Mouse (Mus musculus): ENCODE measurements around the gene Ushbp1. TPM values are rescaled to one million over a fixed set of nuclear protein-coding genes. Genes with fewer than 3 reads are reported as not detected.
"Not testable (repeated sequence)": the region's sequence is repeated elsewhere in the genome, so short reads cannot be mapped to it uniquely, and the experiment has no call there.

Gene Ushbp1
- total RNA-seq (2014; fragmentation: Nextera tagmentation) (not detected in 2 replicates), total RNA-seq (2017) (not detected in 2 replicates)

DNA sequence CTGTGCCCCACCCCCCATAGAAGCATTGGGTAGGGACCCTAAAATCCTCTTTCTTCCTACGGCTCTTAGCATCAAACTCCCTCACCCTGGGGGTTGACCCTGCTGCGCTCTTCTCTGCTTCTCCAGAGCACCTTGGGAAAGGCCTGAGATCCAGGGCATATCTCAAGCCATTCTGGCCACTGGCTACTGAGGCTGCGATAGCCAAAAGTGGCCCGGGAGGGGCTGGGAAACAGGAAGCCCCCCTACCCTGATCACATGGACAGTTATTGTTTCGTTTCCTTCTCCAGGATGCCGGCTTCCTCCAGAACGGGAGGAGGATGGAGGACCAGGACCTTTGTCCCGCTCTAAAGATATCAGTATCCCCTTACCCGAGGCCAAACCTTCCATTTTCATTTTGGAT is at the start of gene Ushbp1:
Gene Ushbp1, minus strand, starts transcription at position 174 of the 400 bp plus-strand sequence.
- no peak for ATAC-seq (replicated peaks; ENCODE audit: poor library complexity, severe bottlenecking)

DNA sequence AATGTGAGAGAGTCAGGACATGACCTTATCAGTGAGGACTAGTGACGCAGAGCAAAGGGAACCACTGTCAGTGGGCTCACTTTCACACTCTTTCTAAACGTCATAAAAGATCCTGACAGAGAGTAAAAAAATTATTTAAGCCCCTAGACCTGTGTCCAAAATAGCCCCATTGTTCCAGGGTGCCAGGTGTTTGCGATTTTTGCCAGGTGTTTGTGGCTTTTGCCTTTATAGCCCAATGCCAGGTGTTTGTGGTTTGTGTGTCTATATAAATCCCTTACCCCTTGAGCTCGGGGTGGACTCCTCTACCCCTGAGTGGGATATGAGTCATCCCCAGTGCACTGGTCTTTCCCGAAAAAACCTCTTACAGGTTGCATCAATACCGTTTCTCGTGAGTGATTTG is 49.5 kb upstream of the Ushbp1 start:
- ATAC-seq (replicated peaks; ENCODE audit: poor library complexity, severe bottlenecking): no peak

DNA sequence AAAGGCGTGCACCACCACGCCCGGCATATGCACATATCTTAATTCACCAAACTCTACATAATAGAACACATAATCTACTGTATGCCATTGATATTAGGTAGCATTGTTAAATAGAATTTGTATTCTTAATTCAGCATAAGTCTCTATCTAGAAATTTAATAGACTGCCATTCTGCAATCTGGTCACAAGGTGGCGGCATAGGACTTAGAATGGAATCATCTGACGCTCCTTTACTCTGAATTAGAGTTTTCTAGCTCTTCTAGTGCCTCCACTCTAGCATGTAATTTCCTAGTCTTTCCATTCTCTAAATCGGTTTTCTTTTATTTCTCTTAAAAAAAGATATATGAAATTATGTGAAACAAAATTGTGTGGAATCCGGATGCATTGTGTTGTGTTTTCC is 45.8 kb upstream of the Ushbp1 start:
- ATAC-seq (replicated peaks; ENCODE audit: poor library complexity, severe bottlenecking): peak; percentile 84

DNA sequence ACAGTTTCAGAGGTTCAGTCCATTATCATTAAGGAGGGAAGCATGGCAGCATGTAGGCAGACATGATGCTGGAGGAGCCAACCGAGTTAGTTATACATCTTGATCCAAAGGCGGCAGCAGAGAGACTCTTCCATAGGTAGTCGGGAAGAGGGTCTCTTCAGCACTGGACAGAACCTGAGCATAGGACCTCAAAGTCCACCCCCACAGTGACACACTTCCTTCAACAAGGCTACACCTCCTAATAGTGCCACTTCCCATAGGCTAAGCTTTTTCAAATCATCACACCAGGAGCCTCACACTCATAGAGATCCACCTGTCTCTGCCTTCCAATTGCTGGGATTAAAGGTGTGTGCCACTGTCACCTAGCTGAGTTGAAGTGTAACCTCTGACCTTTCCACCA is 41.4 kb upstream of the Ushbp1 start:
- ATAC-seq (replicated peaks; ENCODE audit: poor library complexity, severe bottlenecking): no peak

DNA sequence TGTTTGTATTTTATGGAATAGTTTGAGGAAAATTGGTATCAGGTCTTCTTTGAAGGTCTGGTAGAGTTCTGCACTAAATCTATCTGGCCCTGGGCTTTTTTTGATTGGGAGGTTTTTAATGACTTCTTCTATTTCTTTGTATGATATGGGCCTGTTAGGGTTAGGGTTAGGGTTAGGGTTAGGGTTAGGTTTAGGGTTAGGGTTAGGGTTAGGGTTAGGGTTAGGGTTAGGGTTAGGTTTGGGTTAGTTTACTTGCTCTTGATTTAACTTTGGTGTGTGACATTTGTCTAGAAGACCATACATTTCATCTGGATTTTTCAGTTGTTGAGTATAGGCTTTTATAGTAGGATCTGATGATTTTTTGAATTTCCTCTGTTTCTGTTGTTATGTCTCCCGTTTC is 37.3 kb upstream of the Ushbp1 start:
- ATAC-seq (replicated peaks; ENCODE audit: poor library complexity, severe bottlenecking): not testable (repeated sequence)

DNA sequence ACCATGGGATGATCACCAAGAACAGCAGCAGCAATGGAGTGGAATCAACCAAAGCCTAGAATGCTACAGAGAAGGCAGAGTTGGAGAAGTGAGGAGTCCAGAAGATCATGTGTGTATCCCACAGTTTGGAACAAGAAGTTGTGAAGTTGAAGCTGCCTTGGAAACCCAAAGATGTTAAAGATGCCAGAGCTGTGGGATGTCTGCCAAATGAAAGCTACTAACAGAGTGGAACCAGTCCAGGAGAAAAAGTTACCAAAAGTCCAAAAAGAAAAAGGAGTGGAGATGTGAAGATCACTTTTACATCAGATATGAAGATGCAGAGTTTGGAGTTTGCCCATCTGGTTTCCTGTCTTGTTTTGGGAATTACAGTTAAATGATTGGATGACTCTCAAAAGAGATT is 26.5 kb upstream of the Ushbp1 start:
- ATAC-seq (replicated peaks; ENCODE audit: poor library complexity, severe bottlenecking): no peak

DNA sequence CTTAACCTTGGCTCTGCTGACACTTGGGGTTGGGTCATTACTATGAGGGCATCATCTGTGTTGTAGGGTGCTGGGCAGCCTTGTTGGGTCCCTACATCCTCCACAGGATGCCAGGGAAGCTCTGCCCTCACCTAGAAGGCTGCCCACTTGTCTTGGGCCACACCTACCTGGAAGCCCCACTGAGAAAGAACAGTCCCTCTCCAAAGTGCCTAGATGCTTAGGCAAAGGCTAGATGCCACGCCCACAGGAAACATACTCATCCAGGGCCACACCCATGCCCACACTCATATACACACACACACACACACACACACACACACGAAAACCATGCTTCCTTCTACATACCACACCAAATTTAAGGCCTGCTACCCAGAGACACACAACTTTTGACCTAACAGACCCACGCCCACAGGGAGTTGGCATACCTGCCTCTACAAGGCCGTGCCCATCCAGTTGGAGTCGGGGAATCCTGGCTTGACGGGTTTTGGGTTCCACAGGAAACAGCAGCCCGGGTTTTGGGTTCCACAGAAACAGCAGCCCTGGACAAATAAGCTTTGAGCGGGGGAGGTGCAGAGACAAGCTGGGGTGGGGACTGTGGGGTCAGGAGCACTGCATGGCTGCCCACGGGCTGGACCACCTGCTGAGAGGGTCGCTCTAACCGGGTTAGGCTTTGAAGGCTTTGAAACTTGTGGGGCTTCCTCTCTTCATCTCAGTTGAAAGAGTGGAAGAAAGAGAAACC is 16.1 kb upstream of the Ushbp1 start:
- peak; percentile 62 for ATAC-seq (replicated peaks; ENCODE audit: poor library complexity, severe bottlenecking)

DNA sequence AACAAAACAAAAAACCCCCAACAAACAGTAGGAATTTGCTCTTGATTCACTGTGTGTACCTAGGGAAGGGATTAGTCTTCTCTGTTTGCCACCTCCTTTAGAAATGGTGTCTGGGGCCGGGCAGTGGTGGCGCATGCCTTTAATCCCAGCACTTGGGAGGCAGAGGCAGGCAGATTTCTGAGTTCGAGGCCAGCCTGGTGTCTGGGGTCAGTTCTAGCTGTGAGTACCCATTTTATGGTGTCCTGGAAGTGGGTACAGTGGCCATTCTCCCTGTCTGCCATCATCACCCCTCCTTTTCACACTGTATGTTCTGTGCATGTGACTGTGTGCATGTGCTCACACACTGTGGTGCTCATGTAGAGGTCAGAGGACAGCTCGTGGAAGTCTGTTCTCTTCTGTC is 12.6 kb upstream of the Ushbp1 start:
- ATAC-seq (replicated peaks; ENCODE audit: poor library complexity, severe bottlenecking): no peak

DNA sequence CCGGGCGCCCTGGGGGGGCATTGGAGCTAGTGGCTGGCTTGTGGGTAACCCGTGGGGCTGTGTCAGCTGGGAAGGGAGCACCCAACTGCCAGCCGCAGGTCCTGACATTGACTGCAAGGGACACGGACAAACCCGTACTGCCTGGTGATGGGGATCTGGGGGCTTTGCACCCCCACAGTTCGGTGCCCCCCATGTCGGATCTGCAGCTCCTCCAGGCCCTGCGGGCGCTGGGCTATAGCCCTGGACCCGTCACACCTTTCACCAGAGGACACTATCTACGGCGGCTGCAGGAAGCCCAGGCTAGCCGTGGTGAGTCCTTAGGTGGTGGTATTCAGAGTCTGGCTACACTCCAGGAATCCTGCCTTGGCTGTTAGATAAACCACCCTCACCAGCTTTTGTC is 11.8 kb upstream of the Ushbp1 start:
- no peak for ATAC-seq (replicated peaks; ENCODE audit: poor library complexity, severe bottlenecking)

DNA sequence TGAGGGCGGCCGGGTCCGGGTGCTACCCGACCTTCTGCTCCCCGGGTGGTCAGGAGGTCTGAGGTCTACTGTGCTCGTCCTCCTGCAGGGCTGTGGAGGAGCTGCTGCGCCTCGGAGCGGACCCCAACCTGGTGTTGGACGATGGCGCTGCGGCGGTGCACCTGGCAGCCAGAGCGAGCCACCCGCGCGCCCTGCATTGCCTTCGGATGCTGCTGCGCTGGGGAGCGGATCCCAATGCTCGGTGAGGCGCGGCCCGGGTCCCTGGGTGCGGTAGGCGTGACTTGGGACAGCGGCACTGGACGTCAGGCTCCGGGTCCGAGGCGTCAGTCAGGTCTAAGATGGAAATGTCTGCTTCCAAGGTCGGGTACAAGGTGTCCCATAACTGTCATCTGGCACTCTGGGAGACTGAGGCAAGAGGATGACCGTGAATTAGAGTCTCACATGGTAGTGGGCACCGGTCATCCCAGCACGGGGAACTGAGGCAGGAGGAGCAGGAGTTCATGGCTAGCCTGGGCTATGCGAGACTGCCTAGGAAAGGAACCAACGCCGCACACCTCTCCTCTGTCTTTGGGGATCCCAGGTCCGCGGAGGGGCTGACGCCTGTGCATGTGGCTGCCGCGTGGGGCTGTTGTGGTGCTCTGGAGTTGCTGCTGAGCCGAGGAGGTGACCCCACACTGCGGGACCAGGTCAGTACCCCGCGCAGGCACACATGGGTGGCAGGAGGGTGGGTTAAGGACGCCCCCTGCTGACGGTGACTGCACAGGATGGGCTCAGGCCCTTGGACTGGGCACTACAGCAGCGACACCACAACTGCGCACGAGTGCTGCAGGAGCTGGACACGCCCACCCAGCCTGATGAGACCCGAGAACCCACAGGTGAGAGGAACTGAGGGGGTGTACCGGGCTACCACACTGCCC is 10.8 kb upstream of the Ushbp1 start:
- peak; percentile 79 for ATAC-seq (replicated peaks; ENCODE audit: poor library complexity, severe bottlenecking)

DNA sequence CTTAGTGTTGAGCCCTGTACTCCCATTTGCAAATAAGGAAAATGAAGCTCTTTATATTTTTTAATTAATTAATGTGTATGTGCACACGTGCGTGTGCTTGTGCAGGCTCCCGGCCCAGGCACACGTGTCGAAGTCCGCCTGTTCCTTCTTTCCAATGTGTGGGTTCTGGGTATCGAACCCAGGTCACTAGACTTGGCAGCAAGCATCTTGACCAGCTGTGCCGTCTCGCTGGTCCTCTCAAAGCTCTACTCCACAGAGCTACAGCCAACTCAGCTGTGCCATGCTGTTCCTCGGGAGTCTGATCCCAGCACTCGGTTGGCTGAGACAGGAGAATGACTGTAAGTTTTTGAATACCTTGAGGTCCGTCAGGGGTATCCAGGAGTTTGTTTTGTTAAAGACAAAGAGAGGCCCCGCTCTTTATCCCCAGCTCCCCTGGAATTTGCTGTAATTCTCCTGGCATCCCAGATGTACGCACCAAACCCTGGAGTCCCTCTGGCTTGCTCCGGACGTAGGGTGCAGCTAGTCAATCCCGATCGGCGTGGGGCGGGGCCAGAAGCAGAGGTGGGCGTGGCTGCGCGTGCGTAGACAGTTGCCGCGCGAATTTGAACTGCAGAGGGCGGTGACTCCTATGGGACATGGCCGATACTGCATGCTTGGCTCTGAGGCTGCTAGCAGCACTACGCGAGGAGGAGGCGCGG is 9.9 kb upstream of the Ushbp1 start, which contains the start of gene Ankle1:
Gene Ankle1, plus strand, starts transcription at position 610 of the 698 bp plus-strand sequence.
- peak; percentile 82 for ATAC-seq (replicated peaks; ENCODE audit: poor library complexity, severe bottlenecking)

DNA sequence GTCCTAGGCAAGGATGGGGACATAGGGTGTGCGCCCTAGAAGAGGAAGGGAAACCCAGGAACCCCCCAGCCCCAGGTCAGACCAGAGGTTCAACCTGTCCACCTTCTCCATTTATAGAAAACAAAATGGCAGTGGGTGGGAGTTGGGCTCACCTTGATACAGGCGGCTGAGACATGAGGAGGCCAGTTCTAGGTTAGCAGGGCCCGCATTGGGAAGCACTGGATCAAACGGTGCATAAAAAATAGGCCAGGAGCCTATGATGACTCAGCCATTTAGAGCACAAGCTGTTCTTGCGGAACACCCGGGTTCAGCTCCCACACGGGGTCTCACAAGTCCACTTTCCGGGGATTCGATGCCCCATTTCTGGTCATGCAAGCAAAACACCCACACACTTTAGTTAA is 9.3 kb upstream of the Ushbp1 start:
- 0 out of 2 replicates have a peak, but pooled peaks have one; percentile 13 for ATAC-seq (replicated peaks; ENCODE audit: poor library complexity, severe bottlenecking)

DNA sequence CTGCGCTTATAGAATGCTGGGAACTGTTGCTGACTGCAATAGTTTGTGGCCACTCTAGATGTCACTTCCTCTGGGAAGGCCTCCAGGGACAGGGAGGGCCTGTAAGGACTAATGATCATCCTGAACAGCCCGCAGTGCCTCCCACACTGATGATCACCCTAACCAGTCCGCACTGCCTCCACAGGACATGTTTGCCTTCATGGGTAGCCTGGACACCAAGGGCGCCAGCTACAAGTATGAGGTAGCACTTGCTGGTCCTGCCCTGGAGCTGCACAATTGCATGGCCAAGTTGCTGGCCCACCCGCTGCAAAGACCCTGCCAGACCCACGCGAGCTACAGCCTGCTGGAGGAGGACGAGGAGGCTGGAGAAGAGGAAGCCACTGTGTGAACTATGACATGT is 8.4 kb upstream of the Ushbp1 start:
- ATAC-seq (replicated peaks; ENCODE audit: poor library complexity, severe bottlenecking): no peak

DNA sequence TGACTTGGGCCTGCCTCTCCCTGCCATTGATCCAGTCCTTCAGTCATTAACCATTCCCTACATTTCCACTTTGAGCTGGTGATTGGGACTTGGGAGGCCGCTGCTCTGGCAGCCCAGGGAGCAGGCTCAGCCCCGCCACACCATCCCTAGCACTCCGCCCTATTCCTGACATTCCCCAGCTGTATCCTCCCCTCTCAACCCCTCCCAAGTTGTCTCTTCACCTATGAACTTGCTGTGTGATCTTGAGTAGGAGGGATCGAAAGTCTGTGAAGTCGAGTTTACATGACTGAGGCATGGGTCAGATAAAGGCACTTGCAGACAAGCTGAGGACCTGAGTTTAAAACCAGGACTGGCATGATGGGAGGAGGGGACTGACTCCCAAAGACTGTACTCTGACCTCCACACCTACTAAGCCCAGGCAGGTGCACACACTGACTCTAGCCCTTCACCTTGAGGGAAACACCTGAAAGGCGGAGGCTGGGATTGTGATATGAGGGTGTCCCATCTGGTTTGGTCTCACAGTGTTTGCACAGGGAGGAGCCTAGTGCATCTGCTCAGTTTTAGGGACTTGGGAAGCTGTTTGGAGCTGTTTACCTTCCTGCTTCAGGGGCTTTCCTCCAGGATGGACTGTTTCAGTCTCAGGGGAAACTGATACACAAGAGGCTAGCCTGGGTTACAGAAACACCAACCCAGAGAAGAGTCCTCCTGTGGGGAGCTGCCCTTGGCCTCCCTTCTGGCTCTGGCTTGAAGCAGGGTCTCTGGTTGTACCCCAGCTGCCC is 7.7 kb upstream of the Ushbp1 start:
- no peak for ATAC-seq (replicated peaks; ENCODE audit: poor library complexity, severe bottlenecking)

DNA sequence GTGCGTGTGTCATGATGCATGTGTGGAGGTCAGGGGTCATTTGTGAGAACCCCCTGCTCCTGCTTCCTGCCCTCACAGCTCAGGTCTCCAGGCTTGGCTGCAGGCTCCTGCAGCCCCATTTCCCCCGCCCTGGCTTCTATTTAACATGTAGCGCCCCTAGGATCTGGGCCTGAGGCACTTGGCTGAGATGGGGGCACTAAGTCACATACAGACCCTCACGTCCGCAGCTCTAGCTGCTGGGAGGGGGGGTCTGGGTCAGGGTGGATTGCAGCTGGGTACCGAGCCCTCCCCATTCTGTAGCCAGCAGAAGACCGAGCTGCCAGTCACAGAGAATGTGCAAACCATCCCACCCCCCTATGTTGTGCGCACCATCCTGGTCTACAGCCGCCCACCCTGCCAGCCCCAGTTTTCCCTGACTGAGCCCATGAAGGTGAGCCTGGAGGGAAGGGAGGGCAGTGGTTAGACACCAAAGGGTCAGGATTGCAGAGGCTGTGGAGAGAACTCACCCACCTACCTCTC is 6.9 kb upstream of the Ushbp1 start:
- no peak for ATAC-seq (replicated peaks; ENCODE audit: poor library complexity, severe bottlenecking)

DNA sequence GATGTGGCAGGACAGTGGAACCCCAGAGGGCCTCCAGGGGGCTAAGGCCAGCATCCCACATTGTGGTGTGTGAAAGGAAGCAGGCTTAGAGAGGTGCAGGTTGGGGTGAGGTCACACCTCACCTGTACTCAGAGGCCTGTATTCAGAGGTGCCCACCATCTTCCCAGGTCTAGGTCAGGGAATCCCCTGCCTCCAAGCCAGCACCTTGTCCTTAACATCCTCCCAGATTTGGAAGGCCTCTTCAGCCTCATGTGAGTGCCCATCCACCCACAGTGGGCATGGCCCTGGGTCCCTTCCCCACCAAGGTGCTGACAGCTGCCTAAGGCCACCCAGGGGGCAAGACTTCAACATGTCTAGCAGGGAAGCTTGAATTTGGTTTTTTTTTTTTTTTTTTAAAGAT is 5.9 kb upstream of the Ushbp1 start:
- ATAC-seq (replicated peaks; ENCODE audit: poor library complexity, severe bottlenecking): no peak

DNA sequence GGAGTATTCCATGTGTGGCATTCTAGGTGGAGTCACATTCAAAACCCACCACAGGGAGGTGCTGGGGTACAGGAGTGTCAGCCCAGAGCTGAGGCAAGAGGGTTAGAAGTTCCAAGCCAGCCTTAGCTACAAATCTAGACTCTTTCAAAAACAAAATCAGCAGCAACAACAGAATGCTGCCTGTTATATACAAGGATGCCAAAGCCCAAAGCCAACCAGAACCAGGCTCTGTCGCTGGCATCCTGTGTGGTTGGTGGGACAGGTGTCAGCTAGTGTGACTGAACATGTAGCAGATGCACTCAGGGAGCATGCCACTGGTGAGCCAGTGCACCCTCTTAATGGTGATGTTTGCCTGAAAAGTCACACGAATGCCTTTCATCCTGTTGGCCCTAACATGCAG is 5.2 kb upstream of the Ushbp1 start:
- no peak for ATAC-seq (replicated peaks; ENCODE audit: poor library complexity, severe bottlenecking)

DNA sequence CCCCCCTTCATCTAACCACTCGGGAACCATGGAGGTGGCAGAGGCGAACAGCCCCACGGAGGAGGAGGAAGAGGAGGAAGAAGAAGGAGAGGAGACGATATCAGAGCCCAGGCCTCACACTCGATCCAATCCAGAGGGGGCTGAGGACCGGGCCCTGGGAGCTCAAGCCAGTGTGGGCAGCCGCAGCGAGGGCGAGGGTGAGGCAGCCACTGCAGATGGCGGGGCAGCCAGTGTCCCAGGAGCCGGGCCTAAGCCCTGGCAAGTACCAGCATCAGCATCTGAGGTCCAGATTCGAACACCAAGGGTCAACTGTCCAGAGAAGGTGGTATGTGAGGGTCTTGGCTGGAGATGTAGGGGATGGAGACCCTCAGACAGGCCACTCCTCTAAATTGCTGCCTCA is 2.1 kb upstream of the Ushbp1 start:
- ATAC-seq (replicated peaks; ENCODE audit: poor library complexity, severe bottlenecking): no peak

DNA sequence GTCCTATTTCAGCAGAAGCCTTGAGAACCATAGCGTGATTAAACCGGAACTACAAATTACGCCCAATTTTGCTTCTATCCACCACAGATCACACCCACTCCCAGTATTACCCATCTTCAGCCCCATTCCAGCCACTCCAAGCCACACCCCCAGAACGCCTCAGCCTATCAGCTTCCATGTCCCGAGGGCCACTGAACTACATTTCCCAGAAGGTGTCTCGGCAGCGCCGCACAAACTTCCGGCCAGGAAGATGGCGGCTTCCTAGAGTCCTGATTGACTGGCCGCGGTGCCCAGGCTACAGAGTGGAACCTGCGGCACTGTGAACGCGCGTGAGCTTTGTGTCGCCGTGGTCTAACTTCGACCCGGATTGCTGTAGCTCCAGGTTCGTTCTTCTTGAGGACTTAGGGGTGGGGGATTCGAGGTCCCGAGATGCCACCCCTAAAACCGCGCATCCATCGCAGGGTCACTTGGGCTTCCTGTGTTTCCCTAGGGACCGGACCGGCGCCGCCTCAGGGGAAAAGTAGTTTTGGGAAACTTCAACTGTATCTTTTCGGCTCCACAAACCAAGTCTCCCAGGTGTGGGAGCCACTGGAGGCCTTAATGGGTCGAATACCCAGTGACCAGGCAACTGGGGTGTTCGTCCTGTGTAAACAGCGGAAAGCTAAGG is 1.2 kb upstream of the Ushbp1 start, which contains the start of gene Babam1:
Gene Babam1, plus strand, starts transcription at position 223 of the 667 bp plus-strand sequence.
- peak; percentile 99 for ATAC-seq (replicated peaks; ENCODE audit: poor library complexity, severe bottlenecking)

All from granulocyte monocyte progenitor cell, adult 5-6 weeks (primary cell).